Mouse (Mus musculus) forebrain, embryonic 11.5 days (tissue): ENCODE data around the gene Tshb. TPM values are rescaled to one million over a fixed set of nuclear protein-coding genes. Genes with fewer than 3 reads are reported as not detected.

ENCODE experiments used
- ATAC-seq: fragments of 200-750 bp; cut with Nextera tagmentation; replicated peaks from 2 replicates; pipeline ENCODE4 v1.8.0; 2017; ENCODE audit warnings: moderate TSS enrichment; ENCODE audit not compliant: low FRiP score
- DNase-seq: peaks from one replicate; pipeline ENCODE4 v3.0.0-alpha.2; 2017; ENCODE audit warnings: low spot score
- H3K27ac ChIP-seq: fragments of 300-500 bp; sonication (generic); 2 replicates; pipeline ENCODE4 v1.5.1; 2014; ENCODE audit warnings: low read depth, low read length
- H3K27me3 ChIP-seq: fragments of 300-500 bp; sonication (generic); 2 replicates; pipeline ENCODE4 v1.6.1; 2014; ENCODE audit warnings: mild to moderate bottlenecking, low read length, mixed read lengths; ENCODE audit not compliant: control insufficient read depth, insufficient read depth
- H3K36me3 ChIP-seq: fragments of 300-500 bp; sonication (generic); 2 replicates; pipeline ENCODE4 v1.6.1; 2014; ENCODE audit warnings: mild to moderate bottlenecking, low read length, moderate library complexity, mixed read lengths; ENCODE audit not compliant: control insufficient read depth, insufficient read depth
- H3K4me1 ChIP-seq: fragments of 300-500 bp; sonication (generic); replicated peaks from 2 replicates; pipeline ENCODE4 v1.6.1; 2014; ENCODE audit warnings: low read length, mixed read lengths; ENCODE audit not compliant: control insufficient read depth, insufficient read depth
- H3K4me2 ChIP-seq: fragments of 300-500 bp; sonication (generic); 2 replicates; pipeline ENCODE4 v1.6.1; 2014; ENCODE audit warnings: low read depth, mild to moderate bottlenecking, low read length, moderate library complexity, mixed read lengths; ENCODE audit not compliant: severe bottlenecking
- H3K4me3 ChIP-seq: fragments of 300-500 bp; sonication (generic); 2 replicates; pipeline ENCODE4 v1.5.1; 2014; ENCODE audit warnings: low read depth, low read length
- H3K9ac ChIP-seq: fragments of 300-500 bp; sonication (generic); 2 replicates; pipeline ENCODE4 v1.6.1; 2014; ENCODE audit warnings: low read length
- H3K9me3 ChIP-seq: fragments of 300-500 bp; sonication (generic); 2 replicates; pipeline ENCODE4 v1.6.1; 2016; ENCODE audit warnings: low read length, mixed read lengths; ENCODE audit not compliant: control insufficient read depth
- WGBS: fragments of 180-500 bp; shearing (Covaris S2); extraction: QIAGEN DNeasy Blood & Tissue Kit; methylation state at CpG from one replicate; pipeline ENCODE4 v1.1.7; 2014; 5-methylcytosine and 5-hydroxymethylcytosine counted together
- polyA plus RNA-seq: library from polyadenylated mRNA; unstranded; fragments of >200 nt; fragmentation: Nextera tagmentation; extraction: Ambion mirVana; gene quantifications from 2 replicates; pipeline ENCODE4 v1.2.1, GENCODE M21; 2014

The Tshb gene
- polyA plus RNA-seq, 1 experiment from 2014 or later = 0.15 TPM

GRCm38 (mm10) chr3:102735031-102735558, 47.4 kb downstream of the Tshb start:
- ATAC-seq = peak; percentile 86
- peak overlapping the region; percentile 74 for H3K9ac ChIP-seq
- peak overlapping the region; percentile 71 for H3K4me3 ChIP-seq
- peak overlapping the region; percentile 85 for H3K4me2 ChIP-seq
- H3K9me3 ChIP-seq = no peaks in the 10 kb centered on the region
- DNase-seq = peak; percentile 75
- WGBS = under 1% methylated on average over 29 of the region's 33 CpGs
- H3K36me3 ChIP-seq = no peaks in the 10 kb centered on the region
- no peak overlapping the region for H3K27ac ChIP-seq
- H3K4me1 ChIP-seq = peaks cover 7% of the 10 kb centered on the region; the same call in 1 of the 2 replicates
- H3K27me3 ChIP-seq = no peaks in the 10 kb centered on the region

- Histone ChIP-seq H3K27ac (no peak within 1 kb of the TSS), H3K27me3 (no peaks in the 10 kb centered on the region), H3K36me3 (no peaks in the 10 kb centered on the region), H3K9me3 (no peaks in the 10 kb centered on the region), H3K4me3 (peak within 1 kb of the TSS; percentile 71), H3K4me2 (peak within 1 kb of the TSS; percentile 85), H3K4me1 (peaks cover 7% of the 10 kb centered on the region; the same call in 1 of the 2 replicates), H3K9ac (peak within 1 kb of the TSS; percentile 74)
- DNase-seq (peak; percentile 88), ATAC-seq (peak; percentile 88)
- under 1% methylated on average over 52 of the region's 54 CpGs for WGBS
Observed at GRCm38 (mm10) chr3:102734313-102735030, 48.0 kb downstream of the Tshb start, which contains the start of gene Tspan2. Tspan2 (plus strand) TSS chr3:102734529.

- Histone ChIP-seq H3K27me3 (no peaks in the 10 kb centered on the region), H3K36me3 (no peaks in the 10 kb centered on the region), H3K4me3 (peak overlapping the region; percentile 71), H3K4me2 (peak overlapping the region; percentile 85), H3K27ac (no peak overlapping the region), H3K9ac (peak overlapping the region; percentile 74), H3K4me1 (peaks cover 7% of the 10 kb centered on the region; the same call in 1 of the 2 replicates), H3K9me3 (no peaks in the 10 kb centered on the region)
- WGBS = 42% methylated on average over 6 of the region's 6 CpGs
- ATAC-seq = no peak
- no peak for DNase-seq
Observed at GRCm38 (mm10) chr3:102733936-102734312, 48.6 kb downstream of the Tshb start.

- DNase-seq (no peak), ATAC-seq (no peak)
- H3K9me3 ChIP-seq = no peaks in the 10 kb centered on the region
- no peak overlapping the region for H3K4me2 ChIP-seq
- peaks cover 7% of the 10 kb centered on the region; the same call in 1 of the 2 replicates for H3K4me1 ChIP-seq
- H3K27ac ChIP-seq = no peak overlapping the region
- no peak overlapping the region for H3K9ac ChIP-seq
- no peaks in the 10 kb centered on the region for H3K27me3 ChIP-seq
- 91% methylated on average over 3 of the region's 3 CpGs for WGBS
- H3K4me3 ChIP-seq = no peak overlapping the region
- no peaks in the 10 kb centered on the region for H3K36me3 ChIP-seq
Observed at GRCm38 (mm10) chr3:102733050-102733449, 49.5 kb downstream of the Tshb start.

GRCm38 (mm10) chr3:102732619-102733018, 49.9 kb downstream of the Tshb start:
- DNase-seq (no peak), ATAC-seq (no peak)
- WGBS = 88% methylated on average over 4 of the region's 4 CpGs
- no peak overlapping the region for H3K9ac ChIP-seq
- no peak overlapping the region for H3K4me3 ChIP-seq
- H3K4me1 ChIP-seq = peaks cover 7% of the 10 kb centered on the region; the same call in 1 of the 2 replicates
- H3K27me3 ChIP-seq = no peaks in the 10 kb centered on the region
- no peaks in the 10 kb centered on the region for H3K9me3 ChIP-seq
- no peak overlapping the region for H3K27ac ChIP-seq
- no peak overlapping the region for H3K4me2 ChIP-seq
- no peaks in the 10 kb centered on the region for H3K36me3 ChIP-seq

GRCm38 (mm10) chr3:102731112-102731511, 51.4 kb downstream of the Tshb start:
- 71% methylated on average over 3 of the region's 3 CpGs for WGBS
- no peaks in the 10 kb centered on the region for H3K36me3 ChIP-seq
- H3K4me2 ChIP-seq = no peak overlapping the region
- peaks cover 7% of the 10 kb centered on the region; the same call in 1 of the 2 replicates for H3K4me1 ChIP-seq
- no peak for ATAC-seq
- DNase-seq = no peak
- no peaks in the 10 kb centered on the region for H3K9me3 ChIP-seq
- H3K9ac ChIP-seq = no peak overlapping the region
- no peak overlapping the region for H3K27ac ChIP-seq
- no peaks in the 10 kb centered on the region for H3K27me3 ChIP-seq
- H3K4me3 ChIP-seq = no peak overlapping the region

- Histone ChIP-seq H3K27ac (no peak overlapping the region), H3K36me3 (no peaks in the 10 kb centered on the region), H3K9ac (no peak overlapping the region), H3K4me1 (peaks cover 3% of the 10 kb centered on the region; the same call in 1 of the 2 replicates), H3K27me3 (no peaks in the 10 kb centered on the region), H3K4me3 (no peak overlapping the region), H3K4me2 (no peak overlapping the region), H3K9me3 (no peaks in the 10 kb centered on the region)
- DNase-seq (no peak), ATAC-seq (no peak)
- WGBS = 72% methylated on average over 5 of the region's 5 CpGs
Observed at GRCm38 (mm10) chr3:102729416-102729815, 53.1 kb downstream of the Tshb start.
